Mouse (Mus musculus) midbrain, embryonic 12.5 days (tissue): ENCODE data around the gene Atg9a. TPM values are rescaled to one million over a fixed set of nuclear protein-coding genes. Genes with fewer than 3 reads are reported as not detected.
"Not testable (repeated sequence)": the region's sequence is repeated elsewhere in the genome, so short reads cannot be mapped to it uniquely, and the experiment has no call there.

ENCODE experiments used
- ATAC-seq: fragments of 200-750 bp; cut with Nextera tagmentation; 2 replicates; pipeline ENCODE4 v1.8.0; 2017; ENCODE audit warnings: low read depth, moderate TSS enrichment, moderate library complexity; ENCODE audit not compliant: low FRiP score
- H3K27ac ChIP-seq: fragments of 300-500 bp; sonication (generic); replicated peaks from 2 replicates; pipeline ENCODE4 v1.5.1; 2016; ENCODE audit warnings: mild to moderate bottlenecking
- H3K27me3 ChIP-seq: fragments of 300-500 bp; sonication (generic); 2 replicates; pipeline ENCODE4 v1.6.1; 2016; ENCODE audit warnings: mild to moderate bottlenecking
- H3K36me3 ChIP-seq: fragments of 300-500 bp; sonication (generic); 2 replicates; pipeline ENCODE4 v1.6.1; 2016
- H3K4me1 ChIP-seq: fragments of 300-500 bp; sonication (generic); 2 replicates; pipeline ENCODE4 v1.6.1; 2016
- H3K4me2 ChIP-seq: fragments of 300-500 bp; sonication (generic); replicated peaks from 2 replicates; pipeline ENCODE4 v1.6.1; 2016; ENCODE audit warnings: mild to moderate bottlenecking, moderate library complexity
- H3K4me3 ChIP-seq: fragments of 300-500 bp; sonication (generic); 2 replicates; pipeline ENCODE4 v1.5.1; 2016; ENCODE audit warnings: mild to moderate bottlenecking
- H3K9ac ChIP-seq: fragments of 300-500 bp; sonication (generic); replicated peaks from 2 replicates; pipeline ENCODE4 v1.6.1; 2016; ENCODE audit warnings: mild to moderate bottlenecking, moderate library complexity
- H3K9me3 ChIP-seq: fragments of 300-500 bp; sonication (generic); 2 replicates; pipeline ENCODE4 v1.6.1; 2016; ENCODE audit warnings: mild to moderate bottlenecking
- WGBS: fragments of 180-500 bp; shearing (Covaris S2); methylation state at CpG from one replicate; pipeline ENCODE4 v1.1.7; 2016; 5-methylcytosine and 5-hydroxymethylcytosine counted together
- polyA plus RNA-seq: library from polyadenylated mRNA; unstranded; fragments of >200 nt; fragmentation: Nextera tagmentation; extraction: Ambion mirVana; gene quantifications from 2 replicates; pipeline ENCODE4 v1.2.1, GENCODE M21; 2016

The Atg9a gene
- polyA plus RNA-seq: 34.8 and 35.5 TPM in 2 replicates

DNA sequence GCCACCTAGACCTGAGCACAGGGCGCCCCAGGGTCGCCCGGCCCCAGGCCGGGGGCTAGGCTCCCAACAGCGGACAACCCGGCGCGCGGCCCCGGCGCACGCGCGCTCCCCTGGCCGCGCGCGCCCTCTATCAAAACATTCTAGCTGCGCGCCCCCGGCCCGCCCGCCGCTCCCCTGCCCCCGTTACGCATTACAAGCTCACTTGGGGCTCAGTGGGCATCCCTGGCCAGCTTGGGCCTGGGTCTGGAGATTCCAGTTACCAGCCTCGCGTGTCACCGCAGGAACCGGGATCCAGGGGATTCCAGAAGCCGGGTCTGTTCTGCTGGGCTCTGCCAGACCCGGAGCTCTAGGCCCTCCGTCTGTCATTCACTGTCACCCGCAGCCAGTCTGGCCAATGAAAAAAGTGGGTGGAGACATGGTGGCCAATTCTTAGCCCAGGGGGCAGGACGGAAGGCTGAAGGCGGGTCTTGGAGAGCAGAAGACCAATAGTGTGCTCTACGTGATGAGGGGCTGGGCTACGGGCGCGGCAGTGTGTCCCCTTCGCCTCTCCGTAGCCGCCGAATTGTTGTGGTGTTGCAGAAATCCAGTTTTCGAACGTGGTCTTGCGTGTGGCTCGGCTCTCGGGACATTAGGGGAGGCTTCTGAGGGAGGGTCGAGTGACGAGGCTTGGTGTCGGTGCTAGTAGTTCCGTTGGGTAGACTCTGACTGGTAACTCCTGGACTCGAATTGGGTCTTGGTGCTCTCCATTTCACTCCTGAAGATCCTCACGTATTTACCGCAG is at the start of gene Atg9a, which contains the start of gene Ankzf1:
Gene Atg9a (minus strand): TSS at position 575 of the 781 bp plus-strand sequence.
Gene Ankzf1 (plus strand): TSS at position 530 of the 781 bp plus-strand sequence.
- Histone ChIP-seq H3K36me3 (peaks cover 29% of the 10 kb centered on the region), H3K4me1 (peaks cover 24% of the 10 kb centered on the region), H3K9ac (peak within 1 kb of the TSS; percentile 83), H3K4me3 (peak within 1 kb of the TSS; percentile 68), H3K27me3 (no peaks in the 10 kb centered on the region), H3K27ac (peak within 1 kb of the TSS; percentile 87), H3K4me2 (peak within 1 kb of the TSS; percentile 96), H3K9me3 (no peaks in the 10 kb centered on the region)
- peak; percentile 99 for ATAC-seq
- under 1% methylated on average over 48 of the region's 56 CpGs for WGBS

- Histone ChIP-seq H3K4me1 (peaks cover 19% of the 10 kb centered on the region; the same call in 1 of the 2 replicates), H3K4me2 (no peak overlapping the region), H3K27ac (no peak overlapping the region), H3K36me3 (peaks cover 21% of the 10 kb centered on the region), H3K27me3 (0 out of 2 replicates have a peak, but pooled peaks cover 8% of the 10 kb centered on the region), H3K4me3 (no peak overlapping the region), H3K9me3 (no peaks in the 10 kb centered on the region), H3K9ac (no peak overlapping the region)
- 88% methylated on average over 10 of the region's 10 CpGs for WGBS
- ATAC-seq: no peak
Observed at GRCm38 (mm10) chr1:75239591-75239990, 47.6 kb upstream of the Atg9a start.

GRCm38 (mm10) chr1:75236117-75237050 is 44.4 kb upstream of the Atg9a start, which contains the start of gene Dnajb2:
TSS of gene Dnajb2 (plus strand) at chr1:75236406.
- peak within 1 kb of the TSS; percentile 68 for H3K4me2 ChIP-seq
- WGBS: 1% methylated on average over 63 of the region's 64 CpGs
- peaks cover 19% of the 10 kb centered on the region; the same call in 1 of the 2 replicates for H3K4me1 ChIP-seq
- H3K9ac ChIP-seq: peak within 1 kb of the TSS; percentile 59
- H3K9me3 ChIP-seq: no peaks in the 10 kb centered on the region
- H3K27me3 ChIP-seq: peaks cover 13% of the 10 kb centered on the region; the same call in 1 of the 2 replicates
- H3K36me3 ChIP-seq: peaks cover 9% of the 10 kb centered on the region; the same call in 1 of the 2 replicates
- peak; percentile 90 for ATAC-seq
- H3K27ac ChIP-seq: peak within 1 kb of the TSS; percentile 70
- peak within 1 kb of the TSS; percentile 49 for H3K4me3 ChIP-seq

DNA sequence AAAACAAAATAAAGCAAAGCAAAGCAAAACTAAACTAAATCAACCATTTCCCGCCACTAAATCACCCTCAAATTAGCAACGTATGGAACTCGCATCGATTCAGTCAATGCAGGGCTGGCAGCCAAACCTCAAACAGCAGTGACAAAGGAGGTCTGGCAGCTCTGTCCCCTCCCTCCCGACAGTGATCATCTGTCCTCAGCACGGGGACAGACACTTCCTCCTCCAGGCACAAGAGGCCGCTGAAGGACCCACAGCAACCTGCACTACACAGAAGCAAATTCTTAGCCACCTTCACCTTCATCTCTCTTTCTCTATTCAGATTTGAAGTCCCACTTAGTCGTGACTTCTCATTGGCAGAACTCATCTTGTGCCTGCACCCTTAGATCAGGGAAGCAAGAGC is 42.6 kb upstream of the Atg9a start:
- 0 out of 2 replicates have a peak, but pooled peaks have one; percentile 39 for ATAC-seq
- 2% methylated on average over 8 of the region's 8 CpGs for WGBS
- no peak overlapping the region for H3K4me2 ChIP-seq
- no peaks in the 10 kb centered on the region for H3K9me3 ChIP-seq
- no peak overlapping the region for H3K4me3 ChIP-seq
- H3K27me3 ChIP-seq: peaks cover 14% of the 10 kb centered on the region; the same call in 1 of the 2 replicates
- H3K4me1 ChIP-seq: peaks cover 19% of the 10 kb centered on the region; the same call in 1 of the 2 replicates
- H3K27ac ChIP-seq: no peak overlapping the region
- no peak overlapping the region for H3K9ac ChIP-seq
- H3K36me3 ChIP-seq: 0 out of 2 replicates have a peak, but pooled peaks cover 2% of the 10 kb centered on the region

- H3K9me3 ChIP-seq, H3K9ac ChIP-seq, H3K36me3 ChIP-seq, H3K4me3 ChIP-seq, ATAC-seq, H3K4me2 ChIP-seq, H3K27ac ChIP-seq: not testable (repeated sequence)
- 66% methylated on average over 4 of the region's 4 CpGs for WGBS
- H3K27me3 ChIP-seq: peaks cover 18% of the 10 kb centered on the region; the same call in 1 of the 2 replicates
- H3K4me1 ChIP-seq: peaks cover 18% of the 10 kb centered on the region; the same call in 1 of the 2 replicates
Observed at GRCm38 (mm10) chr1:75232489-75232888, 40.5 kb upstream of the Atg9a start.

DNA sequence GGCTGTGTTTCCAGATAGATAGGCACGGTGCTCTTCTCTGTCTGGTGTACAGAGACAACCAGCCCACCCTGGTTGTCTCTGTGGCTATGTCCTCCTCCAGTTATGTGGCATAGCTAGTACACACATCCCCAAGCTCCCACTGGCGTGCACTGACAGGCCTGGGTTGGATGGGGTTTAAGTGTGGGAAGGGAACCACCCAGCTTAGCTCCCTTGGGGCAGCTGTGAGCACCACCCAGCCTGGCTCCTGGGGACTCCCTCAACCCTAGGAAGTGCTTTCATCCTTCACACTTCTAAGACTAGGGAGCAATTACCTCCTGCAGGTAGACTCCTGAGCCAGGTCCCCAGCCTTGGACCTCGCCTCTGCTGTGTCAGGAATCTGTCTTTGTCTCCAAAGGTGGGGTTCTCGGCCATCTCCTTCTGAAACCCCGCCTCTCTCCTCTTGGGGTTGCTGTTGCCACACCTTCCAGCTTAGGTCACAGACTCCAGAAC is 39.7 kb upstream of the Atg9a start, which contains the start of gene A630095N17Rik:
Gene A630095N17Rik (minus strand): TSS at position 439 of the 489 bp plus-strand sequence.
- 85% methylated on average over 5 of the region's 5 CpGs for WGBS
- Histone ChIP-seq H3K27me3 (peaks cover 25% of the 10 kb centered on the region), H3K4me3 (no peak within 1 kb of the TSS), H3K4me1 (peaks cover 10% of the 10 kb centered on the region; the same call in 1 of the 2 replicates), H3K36me3 (no peaks in the 10 kb centered on the region), H3K9ac (no peak within 1 kb of the TSS), H3K9me3 (no peaks in the 10 kb centered on the region), H3K4me2 (no peak within 1 kb of the TSS), H3K27ac (no peak within 1 kb of the TSS)
- no peak for ATAC-seq

DNA sequence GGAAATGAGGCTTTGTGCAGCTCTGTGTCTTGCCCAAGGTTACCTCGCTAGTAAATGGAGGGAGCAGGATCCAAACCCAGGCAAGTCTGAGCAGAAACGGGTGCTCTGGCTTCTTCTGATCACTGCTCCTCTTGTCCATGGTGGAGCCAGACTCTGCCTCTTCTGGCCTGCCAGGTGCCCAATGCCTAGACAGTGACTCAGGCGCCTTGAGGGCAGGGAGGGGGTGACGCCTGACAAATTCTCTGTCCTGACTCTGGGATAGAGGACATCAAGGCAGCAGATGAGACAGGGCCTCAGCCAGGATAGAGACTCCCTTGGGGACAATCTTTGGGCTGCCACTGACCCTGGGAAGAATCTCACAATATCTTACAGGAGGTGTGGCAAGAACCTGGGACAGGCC is 39.2 kb upstream of the Atg9a start:
- H3K36me3 ChIP-seq: no peaks in the 10 kb centered on the region
- H3K4me3 ChIP-seq: no peak overlapping the region
- peaks cover 10% of the 10 kb centered on the region; the same call in 1 of the 2 replicates for H3K4me1 ChIP-seq
- peaks cover 30% of the 10 kb centered on the region for H3K27me3 ChIP-seq
- WGBS: 80% methylated on average over 4 of the region's 4 CpGs
- no peak overlapping the region for H3K27ac ChIP-seq
- H3K9ac ChIP-seq: no peak overlapping the region
- H3K4me2 ChIP-seq: no peak overlapping the region
- no peak for ATAC-seq
- no peaks in the 10 kb centered on the region for H3K9me3 ChIP-seq

GRCm38 (mm10) chr1:75230335-75230994 is 38.5 kb upstream of the Atg9a start:
- H3K9ac ChIP-seq: no peak overlapping the region
- no peak overlapping the region for H3K4me2 ChIP-seq
- peaks cover 35% of the 10 kb centered on the region for H3K27me3 ChIP-seq
- no peaks in the 10 kb centered on the region for H3K9me3 ChIP-seq
- no peak overlapping the region for H3K27ac ChIP-seq
- H3K4me3 ChIP-seq: no peak overlapping the region
- 77% methylated on average over 7 of the region's 7 CpGs for WGBS
- no peak for ATAC-seq
- 0 out of 2 replicates have a peak, but pooled peaks cover 4% of the 10 kb centered on the region for H3K4me1 ChIP-seq
- H3K36me3 ChIP-seq: no peaks in the 10 kb centered on the region

GRCm38 (mm10) chr1:75229158-75229557 is 37.2 kb upstream of the Atg9a start:
- Histone ChIP-seq H3K27ac (no peak overlapping the region), H3K36me3 (no peaks in the 10 kb centered on the region), H3K4me1 (no peaks in the 10 kb centered on the region), H3K4me3 (no peak overlapping the region), H3K9ac (no peak overlapping the region), H3K4me2 (no peak overlapping the region), H3K9me3 (no peaks in the 10 kb centered on the region), H3K27me3 (peaks cover 28% of the 10 kb centered on the region)
- no peak for ATAC-seq
- 73% methylated on average over 4 of the region's 4 CpGs for WGBS

DNA sequence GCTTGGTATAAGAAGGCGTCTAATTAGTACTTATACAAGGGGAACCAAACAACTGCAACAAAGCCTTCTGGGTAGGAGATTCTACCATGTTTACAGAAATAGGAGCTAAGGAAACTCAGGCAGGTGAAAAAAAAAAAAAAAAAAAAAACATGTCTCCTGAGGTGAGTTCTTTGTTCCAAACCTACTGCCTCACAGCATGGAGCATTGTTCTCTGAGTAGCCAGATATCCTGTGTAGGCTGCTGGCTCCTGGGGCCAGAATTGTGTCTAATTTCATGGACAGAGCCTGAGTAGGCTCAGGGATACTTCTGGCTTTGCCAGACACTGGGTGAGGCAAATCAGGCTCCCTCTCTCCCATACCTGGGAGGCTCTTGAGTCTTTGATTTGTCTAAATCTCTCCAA is 35.7 kb upstream of the Atg9a start:
- Histone ChIP-seq H3K4me1 (no peaks in the 10 kb centered on the region), H3K27ac (no peak overlapping the region), H3K9ac (no peak overlapping the region), H3K36me3 (no peaks in the 10 kb centered on the region), H3K27me3 (peaks cover 37% of the 10 kb centered on the region), H3K4me2 (no peak overlapping the region), H3K9me3 (no peaks in the 10 kb centered on the region), H3K4me3 (no peak overlapping the region)
- WGBS: 83% methylated on average over 1 of the region's 1 CpGs
- ATAC-seq: no peak

DNA sequence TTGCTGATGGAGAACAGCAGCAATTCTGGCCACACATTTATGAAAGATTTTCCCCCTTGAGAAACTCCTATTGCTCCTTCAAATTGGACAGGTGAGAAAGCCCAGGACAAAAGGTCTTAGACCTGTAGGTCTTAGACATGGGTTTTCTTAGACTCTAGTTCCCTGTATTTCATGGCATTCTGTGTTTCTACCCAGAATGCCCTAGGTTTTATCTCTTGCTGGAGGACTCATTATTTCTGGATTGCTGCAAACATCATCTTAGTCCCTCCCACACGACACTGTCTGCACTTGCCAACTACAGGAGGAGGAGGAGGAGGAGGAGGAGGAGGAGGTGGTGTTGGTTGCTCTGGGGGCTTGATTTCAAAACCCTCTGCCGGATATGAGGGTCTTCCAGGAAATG is 34.1 kb upstream of the Atg9a start:
- WGBS: 78% methylated on average over 2 of the region's 2 CpGs
- Histone ChIP-seq H3K4me1 (no peaks in the 10 kb centered on the region), H3K4me3 (no peak overlapping the region), H3K36me3 (no peaks in the 10 kb centered on the region), H3K9me3 (no peaks in the 10 kb centered on the region), H3K9ac (no peak overlapping the region), H3K27me3 (peaks cover 47% of the 10 kb centered on the region), H3K4me2 (no peak overlapping the region), H3K27ac (no peak overlapping the region)
- no peak for ATAC-seq
